Mouse (Mus musculus): ENCODE data around the gene Tamm41.

Gene Tamm41

DNA sequence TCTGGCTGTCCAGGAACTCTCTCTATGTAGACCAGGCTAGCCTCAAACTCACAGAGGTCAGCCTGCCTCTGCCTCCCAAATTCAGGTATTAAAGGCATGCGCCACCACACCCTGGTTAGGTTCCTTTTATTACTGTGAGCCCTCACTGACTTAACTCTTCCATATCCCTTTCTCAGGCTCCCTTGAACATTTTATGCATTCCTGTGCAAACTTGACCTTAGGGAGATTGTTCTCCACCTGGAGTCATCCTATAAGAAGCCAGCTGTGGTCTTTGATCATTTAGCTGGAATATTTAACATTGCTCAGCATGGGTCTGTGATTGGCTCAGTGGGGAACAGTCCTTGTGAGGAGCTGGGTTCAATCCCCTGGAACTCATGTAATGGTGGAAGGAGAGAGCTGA is 63.3 kb downstream of the Tamm41 start:
- no peak for DNase-seq (ENCODE audit: low spot score in 2 of 2)

DNA sequence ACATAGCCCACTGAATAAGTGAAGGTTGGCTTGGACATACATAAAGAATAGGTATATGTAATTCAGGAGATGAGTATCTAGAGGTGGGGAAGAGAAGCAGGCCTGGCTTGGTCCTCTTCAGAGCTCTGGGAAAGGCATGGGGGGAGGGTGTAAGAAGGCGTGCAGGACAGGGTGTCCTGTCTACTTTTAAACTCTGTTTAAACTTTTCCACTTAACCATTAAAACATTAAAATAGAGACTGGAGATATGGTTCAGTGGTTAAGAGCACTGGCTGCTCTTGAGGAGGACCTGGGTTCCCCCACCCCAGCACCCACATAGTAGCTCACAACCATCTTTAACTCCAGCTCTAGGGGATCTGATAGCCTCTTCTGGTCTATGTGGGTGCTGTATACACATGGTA is 64.7 kb downstream of the Tamm41 start:
- DNase-seq (ENCODE audit: low spot score in 2 of 2), result no peak

DNA sequence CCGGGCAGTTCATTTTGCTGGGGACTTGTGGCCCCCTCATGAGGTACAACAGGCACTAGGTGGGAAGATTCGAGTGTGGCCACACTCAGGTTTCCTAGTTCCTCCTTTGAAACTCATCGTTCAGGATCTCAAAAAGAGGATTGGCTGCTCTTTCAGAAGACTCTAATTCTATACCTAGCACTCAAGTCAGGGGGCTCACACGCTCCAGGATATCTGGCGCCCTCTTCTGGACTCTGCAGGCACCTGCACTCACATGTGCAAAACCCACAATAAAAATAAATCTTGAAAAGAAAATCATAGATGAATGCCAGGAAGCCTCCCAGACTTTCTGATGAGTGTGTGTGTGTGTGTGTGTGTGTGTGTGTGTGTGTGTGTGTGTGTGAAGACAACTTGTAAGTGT is 66.8 kb downstream of the Tamm41 start:
- DNase-seq (ENCODE audit: low spot score in 2 of 2), result no peak

DNA sequence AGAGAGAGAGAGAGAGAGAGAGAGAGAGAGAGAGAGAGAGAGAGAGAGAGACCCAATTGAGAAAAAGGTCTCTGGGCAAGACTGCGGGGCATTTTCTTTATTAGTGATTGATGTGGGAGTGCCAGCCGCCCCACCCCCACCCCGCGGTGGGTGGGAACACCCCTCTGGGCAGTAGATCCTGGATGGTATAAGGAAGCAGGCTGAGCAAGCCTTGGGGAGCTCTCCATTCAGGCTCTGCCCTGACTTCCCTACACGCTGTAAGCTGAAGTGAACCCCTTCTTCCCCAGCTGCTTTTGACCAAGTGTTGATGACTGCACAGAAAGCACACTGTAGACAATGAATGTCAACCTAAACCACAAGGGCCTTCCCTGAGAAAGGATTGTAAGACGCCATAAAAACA is 67.3 kb downstream of the Tamm41 start:
- no peak for DNase-seq (ENCODE audit: low spot score in 2 of 2)

DNA sequence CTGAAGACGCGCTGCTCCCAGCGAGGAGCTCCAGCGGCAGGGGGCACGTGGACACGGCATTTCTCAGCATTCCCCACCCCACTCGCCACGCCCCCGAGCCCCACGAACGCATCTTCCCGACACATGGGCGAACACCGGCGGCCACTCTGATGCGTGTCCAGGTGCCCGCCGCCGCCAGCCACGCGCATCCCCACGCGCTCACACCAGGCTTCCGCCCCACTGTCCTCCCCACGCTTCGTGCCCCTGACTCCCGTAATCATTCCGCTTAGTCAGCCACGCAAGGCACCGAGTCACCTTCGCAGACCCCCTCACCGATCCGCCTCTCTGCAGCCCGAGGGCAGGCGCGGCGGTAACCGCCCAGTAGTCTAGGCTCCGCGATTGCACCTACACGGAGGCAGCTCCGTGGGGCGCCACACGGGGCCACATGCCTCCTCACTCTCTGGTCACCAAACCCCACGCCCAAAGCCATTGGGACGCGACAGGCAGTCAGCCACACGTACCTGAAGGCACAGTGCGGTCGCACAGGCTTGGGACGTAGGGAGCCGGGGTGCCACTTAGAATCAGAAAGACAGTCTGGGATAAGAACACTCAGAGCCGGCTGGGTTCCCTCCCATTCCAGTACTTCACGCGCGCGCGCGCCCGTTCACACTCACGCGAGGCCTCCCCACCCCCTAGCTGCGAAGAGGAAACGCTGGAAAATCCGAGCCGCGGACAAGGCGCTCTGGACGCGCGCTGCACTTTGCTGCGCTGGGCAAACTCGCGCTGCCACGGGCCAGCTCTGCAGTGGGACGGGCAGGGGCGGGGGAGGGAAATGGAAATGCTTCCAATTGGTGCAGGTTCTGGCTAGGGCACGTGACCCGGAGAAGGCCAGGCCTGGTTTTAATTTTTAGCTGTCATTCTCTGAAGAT is 68.2 kb downstream of the Tamm41 start, which contains the start of gene Vgll4:
Vgll4 (minus strand) TSS at position 782 of the 908 bp plus-strand sequence.
- DNase-seq (ENCODE audit: low spot score in 2 of 2), result peak; percentile 87 to 88

DNA sequence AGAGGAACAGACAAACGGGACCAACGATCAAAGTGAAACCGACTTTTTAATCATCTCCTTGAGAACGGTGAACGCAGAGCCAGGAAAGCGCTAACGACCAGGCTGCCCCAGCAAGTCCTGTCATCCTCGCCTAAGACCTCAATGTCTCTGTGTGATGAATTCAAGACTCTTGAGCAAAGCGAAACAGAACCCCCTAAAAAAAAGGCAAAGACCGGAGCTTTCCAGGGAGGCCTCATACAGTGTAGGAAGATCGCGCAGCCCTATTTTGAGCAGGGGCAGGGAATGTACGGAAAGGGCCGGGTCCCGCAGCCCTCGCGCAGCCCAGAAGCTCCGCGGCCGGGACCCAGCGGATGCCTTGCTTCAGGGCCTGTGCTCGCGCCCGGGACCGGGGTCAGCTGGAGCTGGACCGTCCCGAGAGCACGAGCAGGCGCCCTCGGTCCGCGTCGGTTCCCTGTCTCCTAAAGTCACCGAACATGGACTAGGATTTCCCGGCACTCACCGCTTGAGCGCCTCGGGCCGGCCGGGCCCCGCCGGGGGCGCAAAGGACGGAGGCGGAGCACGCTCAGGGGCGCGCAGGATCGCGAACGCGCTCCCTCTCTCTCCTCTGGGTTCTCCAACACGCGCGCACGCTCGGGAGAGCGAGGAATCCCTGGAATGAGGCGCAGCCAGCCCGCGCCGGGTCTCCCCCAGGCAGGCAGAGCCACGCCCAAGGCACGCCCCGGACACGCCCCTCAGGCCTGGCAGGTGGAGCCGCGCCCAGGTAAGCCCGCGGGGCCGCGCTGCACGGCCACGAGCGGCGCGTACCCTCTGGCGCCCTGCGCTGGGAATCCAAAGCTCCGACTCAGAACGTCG is 69.1 kb downstream of the Tamm41 start:
- peak; percentile 91 to 93 for DNase-seq (ENCODE audit: low spot score in 2 of 2)

DNA sequence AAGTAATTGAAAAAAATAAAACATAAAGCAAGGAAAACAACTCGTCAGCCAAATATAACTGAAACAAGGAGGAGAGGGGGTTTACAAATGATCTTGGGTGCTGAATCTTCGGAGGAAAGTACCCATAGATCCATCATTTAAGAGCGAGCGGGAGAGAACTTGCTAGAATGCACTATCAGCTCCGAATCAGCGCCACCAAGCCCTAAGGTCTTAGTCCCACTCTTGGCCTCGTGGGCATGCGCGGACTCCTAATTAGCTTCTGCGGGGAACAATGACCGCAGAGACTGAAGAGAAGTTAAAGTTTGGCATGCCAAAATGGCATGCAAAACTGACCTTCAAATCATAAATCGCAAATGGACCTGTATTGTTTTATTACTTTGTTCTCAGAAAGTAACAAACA is 70.1 kb downstream of the Tamm41 start:
- no peak for DNase-seq (ENCODE audit: low spot score in 2 of 2)

DNA sequence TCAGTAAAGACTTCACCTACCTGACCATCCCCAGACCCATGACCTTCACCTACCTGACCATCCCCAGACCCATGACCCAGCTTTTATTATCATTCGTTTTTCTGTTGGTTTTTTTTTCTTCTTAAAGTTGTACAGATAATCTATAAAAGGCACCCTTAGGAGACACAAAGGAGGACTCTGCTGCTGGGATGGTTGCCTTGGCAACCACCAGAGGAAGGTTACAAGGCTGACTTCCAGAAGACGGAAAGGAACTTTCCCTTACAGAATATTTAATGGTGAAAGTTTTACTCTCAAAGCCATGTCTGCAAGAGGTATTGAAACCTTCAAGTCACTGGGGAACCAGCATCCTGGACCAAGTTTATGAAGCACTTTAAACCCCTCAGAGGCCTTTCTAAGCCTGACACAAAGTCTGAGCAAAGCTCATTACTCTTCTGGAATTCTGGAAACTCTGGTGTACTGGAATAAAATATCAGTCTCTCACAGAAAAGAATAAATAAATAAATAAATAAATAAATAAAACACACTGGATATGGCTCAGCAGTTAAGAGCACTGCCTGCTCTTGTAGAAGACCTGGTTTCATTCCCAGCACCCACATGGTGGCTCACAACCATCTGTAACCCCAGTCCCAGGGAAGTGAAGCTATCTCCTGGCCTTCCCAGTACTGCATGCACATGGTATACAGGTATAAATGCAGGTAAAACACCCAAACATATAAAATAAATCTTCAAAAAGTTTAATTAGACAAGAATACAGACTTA is 71.1 kb downstream of the Tamm41 start:
- DNase-seq (ENCODE audit: low spot score in 2 of 2), result no peak

DNA sequence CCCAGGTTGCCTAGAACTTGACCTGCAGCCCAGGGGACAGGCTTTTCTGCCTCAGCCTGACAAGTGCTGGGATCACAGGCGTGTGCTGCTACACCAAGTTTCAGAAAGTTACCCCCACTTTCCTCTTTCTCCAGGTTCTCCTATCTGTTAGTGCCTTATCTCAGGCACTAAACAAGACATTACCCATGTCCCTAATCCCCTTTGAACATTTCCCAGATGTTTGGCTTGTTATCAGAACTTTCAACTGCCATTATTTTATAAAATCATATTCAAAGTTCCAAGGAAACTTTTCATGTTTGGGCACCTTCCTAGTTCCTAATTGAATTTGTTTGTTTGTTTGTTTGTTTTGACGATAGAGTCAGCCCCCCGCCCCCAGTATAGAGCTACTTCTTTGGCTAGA is 71.9 kb downstream of the Tamm41 start:
- no peak for DNase-seq (ENCODE audit: low spot score in 2 of 2)

DNA sequence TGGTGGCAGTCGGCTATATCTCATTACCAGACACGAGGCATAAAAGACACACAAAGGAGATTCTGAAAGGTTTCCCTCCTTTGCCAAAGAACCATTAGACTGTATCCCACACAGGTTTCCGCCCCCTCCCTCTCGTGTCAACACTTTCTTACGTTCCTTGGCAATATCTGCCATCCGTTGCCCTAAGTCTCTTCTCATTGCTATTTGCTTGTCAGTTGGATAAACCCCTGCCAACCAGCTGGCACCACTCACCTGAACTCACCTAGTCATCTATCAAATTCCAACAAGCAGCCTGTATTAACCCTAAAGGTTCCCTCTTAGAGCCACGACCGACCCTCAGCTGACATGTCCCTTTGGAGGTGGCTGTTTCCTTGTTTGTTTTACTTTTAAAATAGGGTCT is 72.3 kb downstream of the Tamm41 start:
- DNase-seq (ENCODE audit: low spot score in 2 of 2), result no peak

DNA sequence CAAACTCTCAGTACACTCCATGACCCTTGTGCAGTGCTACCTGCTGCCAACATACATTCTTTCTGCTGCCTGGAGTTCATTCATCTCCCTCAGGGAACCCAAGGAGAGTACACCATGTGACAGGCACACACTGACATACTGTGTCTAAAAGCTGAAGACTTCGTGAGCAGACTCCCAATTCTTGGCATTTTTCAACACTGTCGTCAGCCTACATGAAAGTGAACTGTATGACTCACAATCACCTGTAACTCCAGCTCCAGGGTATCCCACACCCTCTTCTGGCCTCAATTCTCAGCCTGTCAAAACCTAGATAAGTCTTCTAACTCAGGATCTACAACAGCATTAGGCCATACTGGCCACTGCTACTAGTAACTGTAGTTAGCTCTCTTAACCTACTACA is 73.4 kb downstream of the Tamm41 start:
- no peak for DNase-seq (ENCODE audit: low spot score in 2 of 2)

DNA sequence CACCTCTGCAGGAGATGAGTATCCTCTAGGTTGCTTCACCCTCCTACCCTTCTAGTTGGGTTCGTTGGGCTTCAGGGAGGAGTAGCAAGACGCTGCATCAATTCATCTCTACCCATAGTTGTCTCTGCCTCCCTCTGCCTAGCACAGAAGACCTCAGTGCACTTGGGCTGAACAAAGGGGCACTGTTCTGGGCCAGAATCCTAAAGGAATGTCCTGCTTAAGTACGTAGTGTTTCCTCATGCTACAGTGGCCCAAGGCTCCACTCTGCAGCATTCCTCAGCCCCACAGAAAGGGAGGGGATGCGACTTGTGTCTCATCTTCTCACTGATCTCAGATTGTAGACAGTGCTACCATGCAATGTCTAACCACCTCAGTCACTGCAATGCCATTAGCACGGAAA is 74.0 kb downstream of the Tamm41 start:
- DNase-seq (ENCODE audit: low spot score in 2 of 2), result no peak

DNA sequence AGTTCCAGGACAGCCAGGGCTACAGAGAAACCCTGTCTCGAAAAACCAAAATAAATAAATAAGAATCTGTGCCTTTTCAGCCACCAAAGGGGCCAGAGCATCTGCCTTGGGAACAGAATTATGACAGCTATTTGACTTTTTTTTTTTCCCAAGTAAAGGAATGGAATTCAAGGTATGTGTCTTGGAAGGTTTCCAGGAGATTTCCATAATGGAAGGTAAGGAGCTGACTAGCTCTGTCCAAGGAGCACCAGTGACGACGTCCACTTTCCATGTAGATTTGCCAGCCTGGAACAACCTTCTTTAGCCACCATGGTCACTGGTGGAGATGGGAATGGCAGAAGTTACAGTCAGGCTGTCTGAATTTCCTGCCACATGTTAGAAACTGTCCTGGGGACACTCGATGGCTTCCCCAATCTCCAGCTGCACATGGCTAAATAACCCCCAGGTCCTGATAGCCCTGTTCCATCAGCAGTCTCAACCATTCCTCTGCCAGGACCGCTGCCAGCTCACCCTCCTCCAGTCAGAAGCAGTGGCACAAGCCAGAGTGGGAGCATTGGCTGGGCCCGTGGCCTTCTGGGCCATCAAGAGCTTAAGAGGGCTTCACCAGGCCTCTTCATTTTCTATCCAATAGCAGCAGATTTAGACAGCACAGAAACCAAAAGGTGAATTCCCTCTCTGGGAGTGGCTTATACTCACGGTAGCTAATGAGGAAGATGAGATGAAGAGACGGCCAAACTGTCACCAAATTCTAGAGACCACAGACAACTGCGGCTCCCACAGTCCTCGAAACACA is 76.2 kb downstream of the Tamm41 start:
- no peak for DNase-seq (ENCODE audit: low spot score in 2 of 2)

DNA sequence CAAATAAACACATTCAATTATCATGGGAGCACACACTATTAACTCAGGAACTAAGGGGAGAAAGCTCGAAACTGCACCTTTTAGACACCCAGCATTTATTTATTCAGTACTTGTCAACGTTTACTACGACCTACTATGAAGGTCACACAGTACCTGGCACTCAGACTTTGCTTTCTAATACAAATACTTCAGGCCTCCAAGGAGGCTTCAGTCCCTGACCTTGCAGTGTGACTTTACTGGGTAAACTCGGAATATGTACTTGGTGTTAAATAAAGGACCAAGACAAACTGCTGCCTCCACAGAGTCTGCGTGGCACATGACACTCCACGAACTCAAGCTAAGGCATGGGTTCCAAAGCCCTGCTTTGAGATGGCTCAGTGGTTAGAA is 78.7 kb downstream of the Tamm41 start:
- DNase-seq (ENCODE audit: low spot score in 2 of 2), result no peak

DNA sequence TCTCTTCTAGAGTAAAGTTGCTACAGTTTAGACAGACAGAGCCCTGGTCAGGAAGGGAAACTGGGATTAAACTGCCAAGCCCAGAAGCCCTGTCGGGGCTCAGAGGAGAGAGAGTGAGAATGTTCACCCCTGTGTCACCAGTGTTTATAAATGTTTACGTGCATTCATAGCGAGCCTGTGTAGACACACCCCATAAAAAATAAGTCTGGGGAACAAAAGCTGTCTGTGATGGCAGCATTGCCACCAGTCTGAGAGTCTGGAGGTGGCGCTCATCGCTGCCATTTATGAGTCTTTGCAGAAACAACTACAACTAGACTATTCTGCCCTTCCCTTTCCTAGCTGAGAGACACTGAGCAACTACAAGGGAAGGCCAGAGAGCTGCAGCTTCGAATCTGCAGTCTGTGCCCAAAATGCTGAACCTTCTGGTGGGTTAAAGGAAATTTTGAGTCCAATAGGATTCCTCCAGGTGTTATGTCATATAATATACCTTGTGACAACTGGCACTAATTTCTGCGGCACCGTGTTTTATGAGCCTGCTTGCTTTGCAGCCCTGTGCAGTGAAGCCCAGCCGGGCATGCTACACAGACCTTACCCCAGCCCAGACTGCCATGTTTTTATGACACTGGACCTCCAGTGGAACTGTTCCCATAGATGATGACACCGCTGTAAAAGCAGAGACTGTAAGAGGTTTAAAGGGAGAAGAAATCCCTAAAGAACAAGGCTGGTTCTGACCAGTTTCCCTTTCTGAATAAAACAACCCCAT is 79.2 kb downstream of the Tamm41 start:
- no peak for DNase-seq (ENCODE audit: low spot score in 2 of 2)

DNA sequence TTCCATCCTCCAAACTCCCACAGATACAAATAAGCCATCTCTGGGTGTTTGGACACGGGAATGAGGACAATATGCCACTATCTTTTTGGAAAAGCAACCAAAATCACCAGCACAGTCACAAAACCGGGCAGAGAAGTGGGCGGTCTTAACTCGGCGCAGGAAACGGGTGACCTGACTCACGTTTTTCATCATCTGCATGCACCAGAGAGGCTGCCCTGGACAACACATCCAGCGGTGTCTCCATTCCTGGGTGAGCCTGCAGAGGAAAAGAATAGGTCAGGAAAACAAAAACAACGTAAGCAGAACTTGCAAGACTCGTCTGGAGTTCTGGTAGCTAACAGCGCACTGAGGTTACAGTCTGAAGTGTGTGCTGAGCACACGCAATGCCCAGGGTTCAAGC is 79.9 kb downstream of the Tamm41 start:
- no peak for DNase-seq (ENCODE audit: low spot score in 2 of 2)

DNA sequence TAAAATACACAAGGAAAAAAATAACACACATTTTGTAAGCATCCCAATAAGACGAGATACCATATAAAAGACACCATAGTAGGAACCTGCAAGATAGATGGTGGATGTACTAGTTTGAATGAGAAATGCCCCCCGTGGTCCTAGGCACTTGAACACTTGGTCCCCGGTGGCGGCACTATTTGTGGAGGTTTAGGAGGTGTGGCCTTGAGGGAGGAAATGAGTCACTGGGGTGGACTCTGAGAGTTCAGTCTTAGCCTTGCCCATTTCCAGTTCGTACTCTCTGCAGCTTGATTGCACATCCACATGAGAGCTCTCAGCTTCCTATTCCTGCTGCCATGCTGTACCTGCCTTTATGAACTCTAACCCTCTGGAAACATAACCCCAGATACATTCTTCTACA is 83.2 kb downstream of the Tamm41 start:
- DNase-seq (ENCODE audit: low spot score in 2 of 2), result no peak

Measured in right cerebral cortex, postnatal 10 days (tissue).